Mouse (Mus musculus) brain, embryonic 14.5 days (tissue): ENCODE measurements around the gene Rin3. TPM values are rescaled to one million over a fixed set of nuclear protein-coding genes. Genes with fewer than 3 reads are reported as not detected.

Experiments
- DNase-seq: peaks from one replicate; pipeline ENCODE4 v3.0.0-alpha.2; 2011; ENCODE audit warnings: low read depth
- CTCF ChIP-seq: fragments of 200-500 bp; IDR thresholded peaks from 2 replicates; pipeline ENCODE4 v1.5.1; 2012; ENCODE audit warnings: inconsistent platforms, mild to moderate bottlenecking, moderate library complexity, borderline replicate concordance; ENCODE audit not compliant: insufficient read depth, insufficient read length; ENCODE audit errors: extremely low read depth
- POLR2A ChIP-seq: fragments of 200-500 bp; IDR thresholded peaks from 2 replicates; pipeline ENCODE4 v1.6.1; 2012; ENCODE audit warnings: mild to moderate bottlenecking, inconsistent platforms, borderline replicate concordance; ENCODE audit not compliant: poor library complexity, insufficient read depth, insufficient read length, severe bottlenecking; ENCODE audit errors: extremely low read depth
- polyA plus RNA-seq: library from polyadenylated mRNA; depleted of rRNA; stranded (reverse); fragments of >200 nt; gene quantifications from 2 replicates; pipeline ENCODE4 v1.2.3, GENCODE M21; 2012

Gene Rin3
- polyA plus RNA-seq, 1 experiment = 4.2 TPM

DNA sequence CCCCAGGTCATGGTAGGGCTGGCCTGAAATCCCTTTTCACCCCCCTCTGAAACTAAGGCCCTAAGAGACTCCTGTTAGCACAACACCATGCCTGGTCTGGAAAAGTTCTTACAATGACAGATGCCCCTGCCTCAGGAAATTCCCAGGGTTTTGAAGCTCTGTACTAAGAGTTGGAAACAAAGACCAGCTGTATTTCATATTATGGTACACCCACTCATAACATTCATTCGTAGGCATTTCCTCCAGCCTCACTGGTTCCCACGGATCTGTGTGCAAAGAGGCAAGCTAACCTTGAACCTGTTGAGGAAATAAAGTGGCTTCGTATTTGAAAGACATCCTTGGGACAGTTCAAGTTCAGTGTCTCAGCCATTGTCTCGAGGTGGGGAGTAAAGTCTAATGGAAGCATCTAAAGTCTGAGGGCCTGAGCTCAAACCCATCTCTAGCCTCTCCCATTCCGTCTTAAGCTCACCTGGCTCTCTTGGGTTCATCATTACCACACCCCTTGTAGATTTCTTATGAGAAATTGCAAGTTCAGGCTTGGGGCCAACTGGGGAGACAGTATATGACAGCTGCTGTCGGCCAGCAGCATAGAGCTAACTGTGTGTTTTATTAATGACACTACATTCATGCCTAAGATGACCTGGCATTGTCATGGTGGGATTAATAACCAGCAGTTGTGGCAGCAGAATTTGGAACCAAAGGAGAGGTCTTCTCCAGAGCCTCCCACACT, 41.5 kb downstream of the Rin3 start:
- TF ChIP-seq CTCF (no peak), POLR2A (no peak)

DNA sequence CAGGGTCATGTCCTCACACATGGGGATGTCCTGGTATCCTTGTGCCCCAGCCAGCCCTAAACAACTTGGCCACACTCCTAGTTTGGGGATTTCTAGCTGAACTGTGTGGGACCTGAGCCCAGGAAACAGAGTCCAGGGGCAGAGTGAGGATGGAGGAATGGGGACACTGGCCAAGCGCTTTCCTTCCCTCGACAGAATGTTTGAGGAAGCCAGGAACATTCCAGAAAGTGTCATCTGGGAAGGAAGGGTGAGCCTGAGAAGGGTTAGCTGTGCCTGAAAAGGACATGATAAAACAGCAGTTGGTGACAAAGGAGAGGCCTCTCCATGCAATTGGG, 42.0 kb downstream of the Rin3 start:
- DNase-seq = no peak
- TF ChIP-seq POLR2A = no peak
- TF ChIP-seq CTCF = no peak

More for the DNA sequence above, 41.5 kb downstream of the Rin3 start:
- DNase-seq = no peak

DNA sequence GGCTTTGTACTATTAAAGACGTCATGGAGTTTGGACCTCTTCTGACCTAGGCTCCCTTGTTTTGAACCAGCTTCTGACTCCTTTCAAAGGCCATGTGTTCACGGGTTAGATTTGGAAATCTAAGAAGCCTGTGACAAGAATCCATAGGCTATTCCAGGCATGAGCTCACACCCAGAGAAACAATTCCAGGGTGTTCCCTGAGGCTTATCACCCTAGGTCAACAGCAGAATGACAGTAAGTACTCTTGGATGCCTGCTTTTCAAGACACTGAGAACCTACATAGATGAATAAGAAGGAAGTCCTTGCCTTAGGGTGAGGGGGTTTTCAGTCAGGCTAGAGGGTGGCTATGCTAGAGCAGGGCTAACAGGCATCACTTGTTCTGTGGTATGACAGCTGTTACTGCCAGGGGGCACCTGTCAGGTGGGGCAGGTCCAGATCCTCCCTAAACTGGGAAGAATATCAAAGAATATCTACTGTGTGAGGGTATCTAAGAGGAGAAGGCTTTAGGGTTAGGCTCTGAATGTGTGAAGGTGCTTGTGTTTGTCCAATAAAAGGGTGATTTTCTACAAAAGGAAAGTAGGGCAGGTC, 44.0 kb downstream of the Rin3 start:
- DNase-seq = no peak
- TF ChIP-seq POLR2A (no peak), CTCF (no peak)

DNA sequence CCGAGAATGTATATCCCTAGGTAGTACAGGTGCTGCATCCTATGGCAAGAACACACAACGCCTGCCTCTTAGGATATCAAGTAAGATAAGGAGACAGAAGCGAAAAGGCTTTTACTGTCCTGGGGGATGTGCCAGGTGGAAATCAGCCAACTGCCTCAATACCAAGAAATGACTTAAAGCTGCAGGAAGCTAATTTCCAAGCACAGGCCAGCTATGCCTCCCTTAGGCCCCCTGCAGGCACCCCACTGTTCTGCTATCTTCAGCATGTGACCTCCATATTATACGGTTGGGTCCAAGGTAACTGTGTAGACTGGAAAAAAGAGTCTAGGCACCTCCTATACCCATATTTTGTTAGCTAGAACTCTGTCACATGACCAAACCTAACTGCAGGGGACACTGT, 44.7 kb downstream of the Rin3 start:
- no peak for TF ChIP-seq POLR2A
- peak; percentile 66 for DNase-seq

DNA sequence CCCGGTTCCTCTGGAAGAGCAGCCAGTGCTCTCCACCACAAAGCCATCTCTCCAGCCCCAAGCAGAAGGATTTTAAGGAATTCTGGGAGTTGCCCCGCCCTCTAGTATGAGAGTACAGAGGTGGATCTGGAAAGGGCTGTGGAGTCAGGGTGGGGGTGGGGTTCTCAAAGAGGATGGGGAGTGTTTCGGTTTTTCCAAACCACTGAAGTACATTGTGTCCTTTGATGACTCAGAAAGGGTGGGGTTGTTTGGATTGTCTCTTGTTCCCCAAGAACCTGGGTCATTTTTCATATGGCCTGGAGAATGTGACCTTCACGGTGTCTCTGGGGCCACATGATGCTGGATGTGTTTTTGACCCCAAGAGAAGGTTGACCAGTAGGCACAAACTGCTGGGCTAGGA, 45.2 kb downstream of the Rin3 start:
- no peak for DNase-seq
- no peak for TF ChIP-seq CTCF
- no peak for TF ChIP-seq POLR2A

DNA sequence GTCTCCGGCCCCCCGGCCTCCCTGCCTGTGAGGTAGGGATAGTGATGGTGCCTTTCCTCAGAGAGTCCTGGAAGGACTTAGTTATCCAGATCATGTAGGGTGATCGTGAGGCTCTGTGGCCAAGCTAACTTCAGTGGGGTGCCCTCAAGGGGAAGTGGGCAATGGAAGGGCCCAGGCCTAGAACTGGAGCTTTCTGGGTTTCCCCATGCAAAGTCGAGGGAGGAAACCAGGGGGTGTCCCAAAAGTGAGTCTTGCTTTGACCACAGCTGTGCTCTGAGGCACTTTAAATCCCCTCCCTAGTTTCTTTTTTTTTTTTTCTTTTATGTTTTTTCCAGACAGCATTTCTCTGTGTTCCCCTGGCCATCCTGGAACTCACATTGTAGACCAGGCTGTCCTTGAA, 47.3 kb downstream of the Rin3 start:
- TF ChIP-seq POLR2A (no peak), CTCF (no peak)
- no peak for DNase-seq

DNA sequence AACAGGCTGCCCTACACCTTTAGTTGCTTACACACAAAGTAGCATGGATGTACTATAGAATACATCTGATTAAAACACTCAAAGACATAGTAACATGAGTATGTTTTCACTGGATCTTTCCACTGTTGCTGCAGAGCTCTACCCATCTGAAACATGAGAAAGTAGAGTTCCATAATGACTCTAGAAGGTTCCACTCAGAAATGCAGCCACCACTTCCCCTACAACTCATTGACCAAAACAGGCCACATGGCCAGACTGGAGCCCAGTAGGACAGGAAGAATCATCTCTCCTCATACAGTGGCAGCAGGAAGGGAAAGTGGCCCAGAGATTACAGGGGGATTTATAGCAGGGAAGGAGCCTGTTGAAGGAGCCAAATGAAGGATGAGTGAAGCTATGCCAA, 47.9 kb downstream of the Rin3 start:
- TF ChIP-seq POLR2A (no peak), CTCF (no peak)
- DNase-seq = no peak

DNA sequence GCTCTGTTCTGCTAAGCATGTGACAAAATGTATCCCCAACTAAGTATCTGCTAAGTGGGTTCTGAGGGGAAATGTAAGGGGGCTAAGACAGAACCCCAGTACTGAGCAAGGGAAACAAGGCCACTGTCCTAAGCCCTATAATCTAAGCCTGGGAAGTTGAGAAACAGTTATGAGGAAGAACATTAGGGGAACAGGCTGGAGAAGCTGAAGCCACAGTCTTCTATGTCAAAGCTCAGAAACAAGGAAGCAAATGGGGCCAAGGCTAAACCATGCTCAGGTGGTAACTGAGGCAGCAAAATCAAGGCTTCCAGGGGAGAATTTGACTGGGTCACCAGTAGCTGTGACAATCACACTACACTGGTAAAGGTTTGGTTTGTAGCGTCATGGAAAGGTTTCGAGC, 50.3 kb downstream of the Rin3 start:
- DNase-seq = no peak
- TF ChIP-seq CTCF (no peak), POLR2A (no peak)

DNA sequence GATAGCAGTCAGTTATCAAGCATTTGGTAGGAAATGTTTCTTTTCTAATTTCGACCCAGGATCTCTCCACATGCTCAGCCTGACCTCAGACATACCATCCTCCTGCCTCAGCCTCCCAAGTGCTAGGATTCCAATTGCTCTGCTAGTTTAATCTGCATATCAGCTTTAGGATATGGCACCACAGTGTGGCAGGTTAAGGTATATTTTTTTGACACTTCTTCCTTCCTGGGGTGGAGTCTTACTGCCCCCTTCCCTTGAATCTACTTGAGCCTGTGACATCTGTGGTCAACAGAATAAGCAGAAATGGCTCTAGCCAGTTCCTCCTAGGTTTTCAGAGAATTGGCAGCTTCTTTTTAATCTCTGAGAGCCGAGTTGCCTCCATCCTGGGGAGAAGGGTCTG, 56.2 kb downstream of the Rin3 start:
- no peak for DNase-seq
- TF ChIP-seq POLR2A = no peak
- no peak for TF ChIP-seq CTCF

DNA sequence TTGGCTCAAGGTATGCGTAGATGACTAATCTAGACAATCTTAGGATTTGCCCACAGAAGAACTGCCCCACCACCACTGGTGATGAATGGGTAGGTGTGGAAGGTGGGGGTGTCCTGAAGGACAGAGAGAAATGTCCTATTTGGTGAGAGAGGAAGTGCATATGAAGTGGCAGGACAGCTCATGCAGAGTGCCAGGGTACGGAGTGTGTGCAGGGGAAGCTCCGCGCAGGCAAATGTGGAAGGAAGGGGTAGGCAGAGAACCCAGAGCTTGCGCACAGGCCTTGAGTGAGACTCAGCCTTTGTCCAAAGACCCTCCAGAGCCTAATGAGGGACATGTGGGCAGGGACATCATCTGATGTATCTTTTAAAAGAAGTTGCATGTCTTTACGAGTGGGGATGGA, 57.6 kb downstream of the Rin3 start:
- TF ChIP-seq CTCF = no peak
- no peak for TF ChIP-seq POLR2A

DNA sequence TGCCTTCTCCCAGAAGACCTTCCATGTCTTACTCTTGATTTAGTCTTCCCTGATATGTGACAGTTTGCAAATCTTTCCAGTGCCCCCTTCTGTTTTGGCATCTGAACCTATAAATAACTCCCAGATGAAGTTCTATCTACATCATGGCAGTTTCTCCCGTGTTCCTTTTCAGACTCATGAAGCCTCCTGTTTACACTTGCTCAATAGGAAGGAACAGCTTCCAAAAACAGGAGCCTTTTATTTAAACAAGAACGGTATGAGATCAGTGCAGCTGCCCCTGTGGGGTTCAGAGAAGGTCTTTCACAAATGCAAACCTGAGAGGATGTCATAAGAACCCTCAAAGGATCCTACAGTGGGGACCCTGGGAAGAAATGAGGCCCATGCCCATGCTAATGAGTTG, 59.3 kb downstream of the Rin3 start:
- TF ChIP-seq POLR2A (no peak), CTCF (no peak)
- DNase-seq = no peak

More for the DNA sequence above, 57.6 kb downstream of the Rin3 start:
- DNase-seq = no peak

DNA sequence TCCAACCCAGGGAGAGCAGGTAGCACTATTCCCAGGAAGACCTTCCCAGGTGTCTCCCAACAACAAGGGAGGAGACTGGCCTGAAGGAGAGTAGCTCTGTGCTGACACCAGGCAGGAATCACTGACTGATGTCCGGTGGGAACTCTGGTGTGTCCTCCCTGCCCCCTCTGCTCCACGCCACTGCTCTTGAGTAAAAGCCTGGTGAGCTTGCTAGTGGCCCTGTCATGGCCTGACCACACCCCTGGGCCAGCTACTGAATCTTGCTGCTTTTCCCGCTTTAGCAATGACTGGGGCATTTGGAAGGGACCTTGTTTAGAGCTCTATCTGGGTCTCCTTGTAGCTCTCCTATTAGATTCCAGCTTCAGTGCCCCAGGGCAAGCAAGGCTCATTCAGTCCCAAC, 59.8 kb downstream of the Rin3 start:
- no peak for DNase-seq
- TF ChIP-seq CTCF (no peak), POLR2A (no peak)
